Mouse (Mus musculus) mesoderm, embryonic 11.5 days (tissue): ENCODE data around the gene Dram1.

Experiments used
- DNase-seq: peaks from one replicate; pipeline ENCODE4 v3.0.0-alpha.2; 2012; ENCODE audit warnings: low read depth, low spot score

Gene Dram1

DNA sequence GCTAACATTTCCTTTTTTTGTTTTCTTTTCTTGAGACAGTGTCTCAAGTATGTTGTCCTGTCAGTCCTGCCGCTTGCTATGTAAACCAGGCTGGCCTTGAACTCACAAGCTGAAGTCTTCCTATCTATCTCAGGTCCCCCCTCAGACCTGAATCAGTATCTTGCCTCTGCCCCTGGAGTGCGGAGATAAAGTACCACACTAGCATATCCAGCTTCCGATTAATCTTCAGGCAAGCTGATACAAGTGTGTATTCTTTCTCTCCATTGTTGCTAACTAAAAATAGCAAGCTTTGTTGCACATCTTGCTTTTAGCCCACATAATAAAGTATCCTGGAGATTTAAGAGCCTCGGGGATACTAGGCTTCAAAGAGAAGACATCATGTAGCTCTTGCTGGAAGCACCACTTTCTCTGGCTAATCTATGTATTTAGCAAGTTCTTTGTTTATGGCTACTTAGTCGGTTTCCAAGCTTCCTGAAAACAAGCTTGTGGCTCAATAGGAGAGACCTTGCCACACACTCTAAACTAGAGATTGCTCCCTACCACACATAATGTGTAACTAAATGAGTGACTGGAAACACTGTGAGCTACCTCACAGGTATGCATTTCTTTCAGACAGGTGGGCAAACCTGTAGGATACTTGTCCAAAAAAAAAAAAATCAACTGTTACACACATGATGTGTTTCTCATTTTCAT, 27.3 kb downstream of the Dram1 start:
- DNase-seq = no peak

DNA sequence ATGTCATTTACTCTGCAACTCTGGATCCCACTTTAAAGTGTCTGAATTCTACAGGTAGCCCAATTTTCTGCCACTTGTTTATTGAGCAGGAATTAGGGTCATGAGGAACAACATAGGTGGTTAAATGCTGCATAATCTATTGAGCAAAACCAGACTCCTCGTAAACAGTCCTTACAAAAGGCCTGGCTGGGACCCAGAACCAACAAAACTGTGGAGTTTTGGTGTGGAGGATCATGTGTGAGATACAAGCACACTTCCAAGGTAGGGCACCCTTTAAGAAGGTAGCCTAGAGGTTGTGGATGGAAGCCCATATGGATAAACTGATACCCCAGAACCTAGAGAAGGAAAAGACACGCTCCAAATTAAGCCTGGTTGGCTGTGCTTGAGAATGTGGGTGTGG, 28.2 kb downstream of the Dram1 start:
- no peak for DNase-seq

DNA sequence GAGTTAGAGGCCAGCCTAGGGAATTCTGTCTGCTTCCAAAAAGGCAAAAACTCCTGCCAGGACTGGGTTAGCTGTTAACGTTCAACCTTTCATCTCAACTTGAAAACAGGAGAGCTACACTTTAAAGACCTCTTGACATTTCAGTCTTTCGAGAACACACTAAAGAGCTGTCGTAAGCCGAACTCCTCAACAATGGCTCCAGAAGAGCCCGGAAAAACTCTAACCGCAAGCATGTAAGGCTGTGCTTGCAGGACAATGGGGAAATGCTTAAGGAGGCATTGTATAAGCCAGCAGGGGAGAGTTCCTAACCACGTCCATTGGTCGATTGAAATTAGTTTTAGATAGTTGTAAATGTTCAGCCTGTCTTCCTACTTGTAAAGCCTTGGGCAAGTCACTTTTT, 29.1 kb downstream of the Dram1 start:
- no peak for DNase-seq

DNA sequence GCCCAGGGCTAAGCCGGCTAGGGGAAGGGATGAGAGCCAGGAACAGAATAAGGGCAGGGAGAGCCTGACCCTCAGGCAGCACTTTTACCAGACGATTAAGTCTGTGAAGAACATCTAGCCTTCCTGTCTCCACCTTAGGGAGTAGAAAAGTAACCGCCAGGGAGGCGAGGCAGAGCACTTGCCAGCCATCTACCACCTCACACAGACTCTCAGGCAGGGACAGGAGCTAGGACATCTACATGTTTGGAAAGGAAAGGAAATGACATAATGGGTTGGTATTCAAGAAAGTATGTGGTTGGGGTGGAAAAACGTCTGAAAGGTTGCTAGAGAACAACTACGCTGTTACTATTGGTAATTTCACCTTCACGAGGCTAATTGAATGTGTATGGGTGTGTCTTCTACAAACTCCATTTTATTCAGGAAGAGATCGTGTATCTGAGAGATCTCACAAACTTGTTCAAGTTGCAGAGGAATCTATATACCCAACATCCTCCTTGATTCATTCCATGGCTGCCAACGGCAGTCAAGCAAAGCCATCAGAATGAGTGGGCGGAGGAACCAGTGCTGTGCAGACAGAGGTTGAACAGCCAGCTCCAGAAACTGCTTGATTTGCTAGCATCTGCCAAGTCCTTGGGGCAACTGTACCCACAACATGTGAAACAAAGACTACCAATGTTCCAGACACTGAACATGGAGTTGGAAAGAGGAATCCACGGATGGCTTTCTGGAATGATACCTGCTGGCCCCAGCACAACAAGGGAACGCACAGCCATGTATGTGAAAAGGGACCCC, 32.2 kb downstream of the Dram1 start:
- DNase-seq = no peak

DNA sequence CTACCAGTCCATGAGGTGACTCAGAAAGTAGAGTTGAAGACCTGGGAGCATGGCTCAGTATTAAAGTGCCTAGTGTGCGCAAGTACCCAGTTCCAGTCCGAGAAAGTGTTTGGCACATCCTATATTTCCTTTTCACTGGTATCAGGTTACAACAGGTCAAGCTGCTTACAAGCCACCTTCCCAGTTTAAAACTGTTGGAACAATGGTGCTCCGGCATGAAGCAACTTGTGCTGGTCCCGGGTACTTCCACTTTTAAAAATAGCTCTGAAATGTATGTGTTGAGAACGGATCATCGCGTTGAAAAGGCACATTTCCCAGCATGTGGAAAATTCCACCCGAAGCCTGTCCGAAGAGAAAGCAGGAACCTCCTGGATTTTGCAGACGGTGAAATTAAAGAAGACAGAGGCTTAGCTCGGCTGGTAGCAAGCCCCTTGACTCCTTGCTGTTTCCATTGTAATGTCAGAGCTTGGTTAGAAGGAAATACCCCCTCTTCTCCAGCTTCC, 32.9 kb downstream of the Dram1 start:
- DNase-seq = no peak

DNA sequence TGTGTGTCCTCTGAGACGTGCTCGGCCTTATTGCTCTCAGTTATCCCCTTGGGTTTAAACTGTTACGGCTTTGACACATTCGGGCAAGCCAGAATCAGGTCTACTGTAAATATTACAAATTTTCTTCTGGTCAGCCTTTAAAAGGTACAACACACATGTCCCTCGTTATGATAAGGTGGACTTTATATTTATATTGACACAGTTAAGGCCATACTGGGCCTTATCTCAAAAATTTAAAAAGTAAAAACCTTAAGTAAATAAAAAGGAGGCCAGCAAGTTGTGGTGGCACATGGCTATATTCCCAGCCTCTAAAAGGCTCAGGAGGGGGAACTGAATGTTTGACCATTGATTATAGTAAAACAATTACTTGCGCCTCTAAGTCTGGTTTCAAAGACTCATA, 37.5 kb downstream of the Dram1 start:
- no peak for DNase-seq

DNA sequence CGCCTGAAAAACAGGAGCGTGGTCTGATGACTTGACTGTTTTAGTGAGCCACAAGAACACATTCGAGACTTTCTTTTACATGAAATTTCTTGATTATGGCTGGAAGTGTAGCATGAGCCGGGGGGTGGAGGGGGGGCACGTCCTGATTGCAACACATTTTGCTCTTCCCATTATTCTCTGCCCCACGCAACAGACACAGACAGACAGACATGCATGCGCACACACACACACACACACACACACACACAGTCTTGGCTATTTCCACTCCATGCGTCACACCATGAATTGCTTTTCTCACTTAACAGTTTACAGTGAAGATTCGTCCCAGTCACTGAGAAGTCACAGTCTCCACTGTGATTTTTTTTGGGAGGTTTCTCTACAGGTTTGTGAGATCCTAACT, 38.2 kb downstream of the Dram1 start:
- DNase-seq = no peak

DNA sequence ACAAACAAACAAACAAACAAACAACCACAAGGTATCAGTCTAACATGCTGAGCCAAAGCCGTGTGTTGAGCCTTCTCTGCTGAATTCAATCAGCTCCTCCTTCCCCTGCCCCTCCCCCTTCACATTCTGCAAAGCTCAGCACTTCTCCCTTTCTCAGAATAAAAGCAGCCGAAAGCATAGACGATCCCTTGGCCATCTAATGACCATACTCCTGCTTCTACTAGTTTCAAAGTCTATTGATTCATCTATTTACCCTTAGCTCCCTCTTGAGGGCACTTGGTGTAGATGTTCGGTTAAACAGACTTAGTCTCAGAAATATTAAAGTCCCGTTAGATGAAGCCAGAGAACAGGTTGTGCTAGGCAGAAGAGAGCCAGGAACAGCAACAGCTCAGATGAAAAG, 48.2 kb downstream of the Dram1 start:
- peak; percentile 30 for DNase-seq

DNA sequence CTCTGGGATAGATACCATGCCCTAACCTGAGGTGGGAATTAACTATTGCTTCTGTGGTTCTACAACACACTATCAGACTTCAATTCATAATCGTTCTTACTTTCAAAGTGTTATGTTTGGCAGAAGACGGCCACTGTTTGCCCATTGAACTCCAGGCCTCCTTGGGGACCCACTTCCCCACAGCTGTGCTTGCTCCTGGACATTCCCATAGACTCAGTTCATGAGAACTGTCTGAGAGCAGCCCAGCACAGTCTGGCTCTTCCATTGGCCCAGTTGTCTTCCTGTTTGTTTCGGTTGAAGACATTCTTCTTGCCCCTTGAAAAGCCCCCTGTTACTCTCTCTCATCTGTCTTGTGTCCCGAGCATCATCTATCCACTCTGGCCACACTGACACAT, 50.8 kb downstream of the Dram1 start:
- no peak for DNase-seq

DNA sequence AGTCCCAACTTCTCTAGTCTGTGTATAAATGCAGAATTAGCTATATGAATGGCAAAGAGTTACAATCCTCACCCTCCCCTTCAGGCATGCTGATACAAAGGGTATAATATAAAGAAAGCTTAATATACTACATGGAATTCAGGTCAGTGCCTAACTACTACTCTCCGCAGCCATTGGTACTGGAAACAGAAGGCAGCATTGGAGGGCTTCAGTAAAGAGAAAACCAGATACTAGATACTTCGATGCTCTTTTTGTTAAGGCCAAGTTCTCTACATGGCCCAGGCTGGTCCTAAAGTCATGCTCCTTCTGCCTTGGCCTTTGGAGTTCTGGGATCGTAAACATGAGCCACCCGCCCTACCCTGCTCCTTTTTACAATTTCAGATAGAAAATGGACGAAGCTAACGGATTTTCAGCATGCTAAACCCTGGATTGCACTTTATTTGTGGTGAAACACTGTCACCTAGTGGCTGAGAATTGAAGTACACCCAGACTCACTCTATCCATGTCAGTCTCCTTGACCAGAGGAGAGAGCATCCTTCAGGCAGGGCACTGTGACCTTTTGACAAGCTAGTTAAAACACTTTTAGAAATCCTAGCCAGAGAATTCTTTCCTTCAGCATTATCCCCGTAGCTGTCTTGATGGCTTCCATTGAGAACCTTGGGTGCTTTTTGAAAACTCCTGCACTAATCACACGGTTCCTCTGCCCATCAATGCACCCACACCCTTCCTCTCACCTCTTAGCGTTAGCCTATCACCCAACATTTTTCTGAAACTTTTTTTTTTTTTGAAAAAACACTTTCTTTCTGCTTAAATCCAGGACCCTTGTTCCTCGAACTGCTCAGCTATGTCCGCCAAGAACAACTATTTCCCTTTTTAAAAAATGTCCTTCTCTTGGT, 51.5 kb downstream of the Dram1 start:
- peak; percentile 84 for DNase-seq

DNA sequence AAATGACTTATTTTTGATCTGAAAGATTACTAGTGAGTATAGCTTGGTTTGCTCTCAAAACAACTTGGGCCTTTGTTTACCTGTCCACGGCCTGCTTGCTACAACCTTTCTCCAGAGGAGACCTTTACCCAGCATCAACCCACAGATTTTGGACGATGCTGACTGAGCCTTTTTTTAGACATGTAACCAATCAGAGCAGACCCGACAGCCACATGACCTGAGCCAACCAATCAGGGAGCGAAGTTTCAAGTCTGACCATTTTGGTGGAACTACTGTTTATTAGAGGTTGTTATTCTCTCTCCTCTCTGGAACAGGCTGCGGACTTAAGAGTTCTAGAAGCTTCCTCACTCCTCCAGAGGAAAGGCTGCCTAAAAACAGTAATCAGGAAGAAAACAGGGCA, 57.1 kb downstream of the Dram1 start:
- no peak for DNase-seq

DNA sequence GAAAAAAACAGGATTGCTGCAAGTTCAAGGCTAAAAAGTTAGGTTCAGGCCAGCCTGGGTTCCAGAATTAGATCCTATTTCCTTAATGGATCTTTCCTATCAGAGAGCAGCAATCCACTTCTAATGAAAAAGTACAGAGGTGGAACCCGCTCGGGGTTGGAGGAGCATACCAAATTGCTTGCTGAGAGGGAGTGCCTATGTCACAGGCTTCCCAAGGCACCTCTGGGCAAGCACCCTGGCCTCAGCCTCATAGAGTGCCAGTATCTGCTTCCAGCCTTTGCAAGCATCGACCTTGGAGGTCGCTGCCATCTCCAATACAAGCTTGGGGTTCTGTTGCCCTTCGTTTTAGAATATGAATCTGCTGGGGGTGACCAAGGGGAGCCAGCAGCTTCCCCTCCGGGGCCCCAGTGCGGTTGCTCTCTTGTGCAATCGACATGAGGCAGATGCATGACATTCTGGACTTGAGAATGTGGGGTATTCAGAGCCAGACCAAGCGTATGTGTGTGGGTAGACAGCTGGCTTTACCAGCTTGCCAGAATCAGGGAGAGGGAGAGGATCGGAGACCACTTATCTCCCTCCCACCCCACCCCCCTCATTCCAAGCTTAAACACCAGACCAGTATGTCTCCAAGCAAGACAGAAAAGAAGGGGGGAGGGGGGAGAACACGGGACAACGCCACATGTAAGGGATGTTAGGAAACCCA, 58.0 kb downstream of the Dram1 start:
- no peak for DNase-seq

DNA sequence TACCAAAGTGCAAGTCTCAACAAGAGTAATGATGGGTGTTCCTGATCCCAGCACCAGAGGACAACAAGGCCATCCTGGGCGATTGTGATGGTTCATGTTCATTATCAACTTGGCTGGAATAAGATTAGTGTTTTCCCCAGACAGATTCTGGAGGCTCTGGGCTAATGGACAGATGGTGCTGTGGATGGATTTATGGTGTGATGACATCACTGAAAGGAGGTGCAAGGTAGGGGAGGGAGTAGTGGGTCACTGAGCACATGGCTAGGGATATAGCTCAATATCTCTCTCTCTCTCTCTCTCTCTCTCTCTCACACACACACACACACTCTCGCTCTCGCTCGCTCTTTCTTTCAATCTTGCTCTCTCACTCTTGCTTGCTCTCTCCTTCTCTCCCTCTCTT, 60.7 kb downstream of the Dram1 start:
- DNase-seq = no peak

DNA sequence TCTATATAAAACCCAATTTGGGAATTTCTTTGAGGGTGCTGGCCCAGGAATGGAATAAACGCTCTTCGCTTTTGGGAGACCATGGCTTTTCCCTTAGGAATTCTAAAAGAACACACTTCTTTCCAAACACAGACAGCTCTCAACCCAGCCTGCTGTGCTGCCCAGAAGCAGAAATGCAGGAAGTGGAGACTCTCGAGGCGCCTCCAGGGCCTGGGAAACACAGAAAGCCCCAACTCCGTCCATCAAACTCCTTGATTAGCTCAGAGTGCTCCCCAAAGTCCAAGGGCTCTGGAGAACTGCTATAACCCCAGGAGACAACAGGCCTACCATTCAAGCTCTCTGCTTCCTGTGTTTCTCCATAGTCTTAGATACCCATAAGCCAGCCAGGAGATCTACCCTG, 61.7 kb downstream of the Dram1 start:
- DNase-seq = no peak

DNA sequence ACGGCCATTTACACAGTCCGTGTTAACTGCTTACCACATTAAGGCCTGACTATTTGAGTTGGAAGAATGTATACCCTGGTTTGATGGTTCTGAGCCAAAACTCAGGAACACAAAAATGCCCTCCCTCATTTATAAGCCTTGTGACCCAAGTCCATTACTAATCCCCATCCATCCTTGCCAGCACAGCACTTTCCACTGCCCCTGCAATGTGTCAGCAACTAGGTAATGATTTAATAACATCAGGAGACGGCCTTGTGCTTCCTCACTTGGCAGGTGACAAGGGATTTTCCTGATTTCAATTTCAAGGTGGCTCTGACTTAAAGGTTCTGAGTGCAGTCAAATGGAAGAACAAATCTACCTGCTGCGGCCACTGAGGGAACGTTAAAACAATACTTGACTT, 64.0 kb downstream of the Dram1 start:
- no peak for DNase-seq

DNA sequence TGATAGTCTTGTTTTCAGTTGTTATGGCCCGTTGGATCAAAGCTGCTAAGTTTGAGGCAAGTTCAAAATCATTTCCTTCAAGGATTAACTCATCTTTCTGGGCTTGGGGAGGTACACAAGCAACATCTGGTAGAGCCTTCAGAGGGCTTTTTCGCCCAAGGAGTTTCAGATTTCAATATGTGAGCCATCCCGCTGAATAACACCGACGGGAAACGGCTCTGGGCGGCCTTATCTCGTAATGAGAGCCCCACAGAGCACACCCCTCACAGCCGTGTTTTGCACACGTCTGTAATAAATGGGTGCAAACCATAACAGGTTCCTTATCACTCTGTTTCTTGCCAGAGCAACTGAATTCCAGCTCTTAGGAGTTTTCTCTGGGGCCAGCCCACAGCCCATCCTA, 69.0 kb downstream of the Dram1 start:
- DNase-seq = no peak

DNA sequence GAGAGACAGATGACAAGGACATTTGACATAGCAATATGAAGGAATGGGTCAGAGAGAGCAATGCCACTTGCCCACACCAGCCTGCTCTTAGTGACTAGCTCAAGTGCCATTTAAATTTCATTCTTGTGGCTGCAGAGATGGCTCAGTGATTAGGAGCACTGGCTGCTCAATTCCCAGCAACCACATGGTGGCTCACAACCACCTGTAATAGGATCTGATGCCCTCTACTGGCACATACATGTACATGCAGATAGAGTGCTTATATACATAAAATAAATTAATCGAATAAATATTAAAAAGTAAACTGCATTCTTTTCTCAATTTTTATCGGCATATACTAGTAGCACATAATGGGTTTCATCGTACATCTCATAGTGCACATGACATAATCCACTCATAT, 72.6 kb downstream of the Dram1 start:
- no peak for DNase-seq

DNA sequence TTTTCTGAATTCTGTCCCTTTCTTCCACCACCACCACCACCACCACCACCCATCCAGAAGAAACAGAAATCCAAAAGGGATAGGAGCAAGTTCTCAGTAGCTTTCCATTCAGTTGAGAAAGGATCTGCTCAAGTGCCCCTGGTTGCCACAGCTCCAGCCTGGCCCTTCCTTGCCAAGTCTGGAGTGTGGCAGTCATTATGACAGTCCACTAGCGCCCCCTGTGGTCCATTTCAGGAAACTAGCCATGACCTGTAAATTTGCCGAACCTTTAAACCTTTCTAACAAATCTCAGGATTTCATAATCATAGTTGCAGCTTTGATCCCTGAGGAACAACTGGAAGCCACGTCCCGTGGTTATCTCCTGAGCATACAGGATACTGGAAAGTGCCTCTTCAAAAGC, 74.6 kb downstream of the Dram1 start:
- peak; percentile 80 for DNase-seq

DNA sequence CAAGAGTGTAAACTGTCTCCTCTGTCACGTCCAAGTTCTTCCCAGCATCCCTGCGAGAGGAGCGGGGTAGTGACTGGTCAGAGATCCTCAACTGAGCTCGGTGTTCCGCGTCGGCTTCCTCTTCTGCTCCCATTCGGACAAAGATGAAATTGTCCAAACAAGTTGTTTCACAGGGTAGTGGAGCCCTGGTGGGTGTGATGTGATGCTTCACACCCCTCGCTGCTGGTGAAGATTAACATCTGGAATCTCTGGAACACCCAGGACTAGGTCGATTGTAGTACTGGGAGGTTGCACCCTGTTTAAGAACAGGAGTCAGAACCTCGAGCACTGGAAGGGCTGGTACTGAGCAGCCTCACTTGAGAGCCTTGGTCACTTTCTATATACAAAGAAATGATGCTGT, 75.8 kb downstream of the Dram1 start:
- DNase-seq = no peak

DNA sequence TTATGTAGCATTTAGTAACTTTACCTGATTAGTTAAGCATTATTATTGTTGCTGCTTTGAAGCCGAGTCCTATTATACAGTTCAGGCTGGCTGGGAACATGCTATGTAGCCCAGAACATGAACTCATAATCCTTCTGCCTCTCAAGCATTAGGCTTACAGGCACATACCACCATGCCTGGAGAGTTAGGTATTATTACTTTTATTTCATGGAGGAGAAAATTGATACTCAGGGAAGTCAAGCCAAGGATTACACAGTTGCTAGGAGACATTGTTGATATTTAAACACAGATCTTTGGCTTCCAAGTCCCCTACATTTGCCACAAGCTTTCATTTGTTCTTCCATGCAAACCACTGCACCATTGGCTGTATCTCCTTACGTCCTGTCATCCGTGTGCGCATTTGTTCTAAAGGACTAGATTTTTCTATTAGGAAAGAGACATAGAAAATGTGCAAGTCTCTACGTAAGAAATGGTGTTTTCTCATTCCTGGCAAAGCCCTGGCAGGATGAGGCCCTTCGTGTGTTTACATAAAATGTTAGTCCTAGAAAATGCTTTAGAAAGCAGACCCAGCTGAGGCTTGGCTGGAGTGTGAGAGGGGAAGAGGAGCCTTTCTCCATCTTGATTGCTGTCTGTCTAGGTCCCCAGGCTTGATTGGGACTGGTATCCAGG, 76.9 kb downstream of the Dram1 start:
- no peak for DNase-seq

DNA sequence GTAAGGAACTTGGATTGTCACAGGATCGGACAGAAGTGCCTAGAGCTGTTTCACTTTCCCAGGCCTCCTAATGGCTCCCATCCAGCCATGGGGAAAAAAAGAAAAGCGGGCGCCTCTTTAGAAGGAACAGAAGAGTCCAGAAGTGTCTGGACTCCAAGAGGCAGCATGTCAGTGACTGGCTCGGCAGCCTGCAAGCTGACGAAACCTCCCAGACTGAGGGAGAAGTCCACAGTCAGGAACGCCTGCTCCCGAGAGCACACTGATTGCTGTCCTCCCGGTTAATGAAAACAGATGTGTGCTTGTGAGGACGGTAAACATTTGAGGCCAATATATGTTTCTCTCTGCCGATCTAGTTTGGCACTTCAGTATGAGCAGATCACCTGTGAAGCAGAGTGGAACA, 81.9 kb downstream of the Dram1 start:
- no peak for DNase-seq
